Mouse (Mus musculus): Measurements from ENCODE around the gene Rangap1. TPM values are rescaled to one million over a fixed set of nuclear protein-coding genes. Genes with fewer than 3 reads are reported as not detected.

Gene Rangap1
- polyA plus RNA-seq, 1 experiment from 2014 or later = 97.8 TPM

DNA sequence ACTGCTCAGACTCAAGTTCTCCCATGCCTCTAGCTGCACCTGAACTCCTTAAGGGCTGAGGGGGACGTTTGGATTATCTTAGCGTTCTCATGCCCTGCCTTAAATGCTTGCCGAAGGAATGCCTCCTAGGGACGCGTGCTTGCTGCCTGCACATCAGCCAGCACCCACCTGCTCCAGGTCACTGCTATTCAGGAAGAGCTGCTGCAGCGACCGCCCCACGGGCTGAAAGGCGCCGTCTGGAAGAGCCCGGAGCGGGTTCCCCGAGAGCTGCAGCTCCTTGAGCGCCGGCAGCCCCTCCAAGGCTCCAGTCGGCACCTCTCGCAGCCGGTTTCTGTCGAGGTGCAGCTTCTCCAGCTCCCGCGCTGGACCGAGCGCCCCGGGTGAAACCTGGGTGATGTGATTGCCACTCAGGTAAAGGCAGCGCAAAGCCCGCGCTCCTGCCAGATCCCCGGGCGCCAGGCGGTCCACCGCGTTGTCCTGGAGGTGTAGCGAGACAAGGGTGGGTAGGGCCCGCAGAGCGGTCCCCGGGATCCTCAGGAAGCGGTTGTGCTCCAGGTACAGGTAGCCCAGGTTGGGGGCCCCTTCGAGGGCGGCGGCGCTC, 51.9 kb downstream of the Rangap1 start:
- Histone ChIP-seq H3K27me3 (replicated peaks) (peaks cover 26% of the 10 kb centered on the region), H3K4me2 (peak overlapping the region; percentile 98), H3K9ac (no peak overlapping the region), H3K9me3 (no peaks in the 10 kb centered on the region), H3K27ac (no peak overlapping the region), H3K4me1 (peaks cover 20% of the 10 kb centered on the region), H3K4me3 (replicated peaks) (peak overlapping the region; percentile 53), H3K36me3 (no peaks in the 10 kb centered on the region)
- 4% methylated on average over 41 of the region's 41 CpGs for WGBS
- no peak for ATAC-seq (ENCODE audit: insufficient read depth, low FRiP score, low read depth)

DNA sequence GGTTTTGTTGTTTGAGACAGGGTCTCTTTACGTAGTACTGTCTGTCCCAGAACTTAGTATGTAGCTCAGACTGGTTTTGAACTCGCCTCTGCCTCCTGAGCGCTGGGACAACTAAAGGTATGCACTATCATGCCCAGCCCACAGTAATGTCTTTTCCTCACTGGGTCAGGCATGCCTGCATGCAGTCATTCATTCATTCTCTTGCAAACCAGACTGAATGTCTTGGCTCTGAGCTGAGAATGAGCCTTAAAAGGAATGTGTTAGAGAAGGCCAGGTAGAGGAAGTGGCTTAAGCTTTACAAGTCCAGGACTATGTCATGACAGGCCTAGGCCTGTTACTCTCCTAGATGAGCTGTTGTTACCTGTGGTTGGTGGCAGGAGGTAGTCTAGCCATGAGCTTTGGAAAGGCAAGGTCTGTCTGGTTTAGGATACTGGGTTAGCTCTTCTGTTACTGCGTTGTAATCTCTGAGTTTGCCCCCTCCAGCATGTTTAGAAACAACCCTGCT, 65.0 kb downstream of the Rangap1 start:
- Histone ChIP-seq H3K27me3 (replicated peaks) (no peaks in the 10 kb centered on the region), H3K36me3 (peaks cover 15% of the 10 kb centered on the region), H3K4me1 (no peaks in the 10 kb centered on the region), H3K4me2 (no peak overlapping the region), H3K4me3 (replicated peaks) (no peak overlapping the region), H3K27ac (no peak overlapping the region), H3K9me3 (no peaks in the 10 kb centered on the region), H3K9ac (no peak overlapping the region)
- no peak for ATAC-seq (ENCODE audit: insufficient read depth, low FRiP score, low read depth)
- 90% methylated on average over 4 of the region's 4 CpGs for WGBS

DNA sequence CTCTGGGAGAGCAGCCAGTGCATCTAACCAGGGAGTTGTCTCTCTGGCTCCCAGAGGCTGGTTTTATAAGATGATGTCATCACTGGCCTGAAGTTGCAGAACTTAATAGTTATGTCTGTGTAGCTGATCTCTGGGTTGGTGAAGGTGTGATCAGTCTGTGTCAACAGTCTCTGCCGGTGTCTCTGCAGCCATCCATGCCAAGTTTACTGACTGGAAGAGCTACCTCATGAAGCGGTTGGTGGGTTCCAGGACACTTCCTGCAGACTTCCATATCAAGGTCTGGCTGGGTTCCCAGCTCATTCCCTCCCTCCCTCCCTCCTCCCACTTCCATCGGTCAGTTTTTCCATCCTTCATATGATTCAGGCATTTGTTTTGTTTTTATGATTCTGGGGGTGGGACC, 68.7 kb downstream of the Rangap1 start:
- no peaks in the 10 kb centered on the region for H3K27me3 ChIP-seq (replicated peaks)
- ATAC-seq (ENCODE audit: insufficient read depth, low FRiP score, low read depth) = no peak
- H3K9me3 ChIP-seq = no peaks in the 10 kb centered on the region
- peaks cover 6% of the 10 kb centered on the region; the same call in 1 of the 2 replicates for H3K36me3 ChIP-seq
- H3K9ac ChIP-seq = no peak overlapping the region
- H3K4me2 ChIP-seq = no peak overlapping the region
- no peak overlapping the region for H3K27ac ChIP-seq
- H3K4me1 ChIP-seq = no peaks in the 10 kb centered on the region
- H3K4me3 ChIP-seq (replicated peaks) = no peak overlapping the region
- WGBS = 66% methylated on average over 3 of the region's 3 CpGs

DNA sequence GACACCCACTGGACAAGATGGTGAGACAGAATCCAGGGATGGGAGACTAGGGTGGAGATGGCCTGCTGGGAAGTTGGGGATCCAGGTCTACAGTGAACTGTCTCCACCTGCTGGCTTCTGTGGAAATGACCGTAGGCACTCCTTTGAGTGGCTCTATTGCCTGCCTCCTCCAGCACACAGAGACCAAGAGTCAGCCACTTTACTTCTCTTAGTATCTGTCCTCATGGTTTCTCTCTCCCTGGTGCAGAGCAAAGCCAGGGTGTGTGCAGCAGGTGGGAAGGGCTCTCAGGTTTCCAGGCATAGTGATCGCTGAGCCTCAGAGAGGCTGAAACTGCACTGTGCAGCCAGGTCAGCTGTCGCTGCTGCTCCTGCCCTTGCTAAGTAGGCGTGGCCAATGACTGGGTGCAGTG, 75.1 kb downstream of the Rangap1 start:
- no peak for ATAC-seq (ENCODE audit: insufficient read depth, low FRiP score, low read depth)
- no peaks in the 10 kb centered on the region for H3K27me3 ChIP-seq (replicated peaks)
- H3K9ac ChIP-seq = no peak overlapping the region
- peaks cover 24% of the 10 kb centered on the region for H3K36me3 ChIP-seq
- no peak overlapping the region for H3K4me3 ChIP-seq (replicated peaks)
- H3K4me1 ChIP-seq = no peaks in the 10 kb centered on the region
- H3K4me2 ChIP-seq = no peak overlapping the region
- H3K27ac ChIP-seq = no peak overlapping the region
- 79% methylated on average over 4 of the region's 4 CpGs for whole genome bisulfite sequencing
- no peaks in the 10 kb centered on the region for H3K9me3 ChIP-seq

DNA sequence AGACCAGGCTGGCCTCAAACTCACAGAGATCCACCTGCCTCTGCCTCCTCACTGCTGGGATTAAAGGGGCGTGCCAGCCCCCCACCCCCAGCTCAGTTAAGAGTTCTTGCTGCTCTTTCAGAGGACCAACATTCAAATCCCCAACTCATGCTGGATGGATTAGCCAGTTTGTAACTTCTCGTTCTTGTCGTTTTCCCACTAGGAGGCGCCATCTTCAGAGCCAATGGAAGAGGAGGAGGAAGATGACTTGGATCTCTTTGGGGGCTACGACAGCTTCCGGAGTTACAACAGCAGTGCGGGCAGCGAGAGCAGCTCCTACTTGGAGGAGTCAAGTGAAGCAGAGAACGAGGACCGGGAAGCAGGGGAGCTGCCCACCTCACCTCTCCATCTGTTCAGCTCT, 78.4 kb downstream of the Rangap1 start:
- H3K9ac ChIP-seq = no peak overlapping the region
- H3K4me1 ChIP-seq = peaks cover 7% of the 10 kb centered on the region; the same call in 1 of the 2 replicates
- H3K4me3 ChIP-seq (replicated peaks) = no peak overlapping the region
- 90% methylated on average over 10 of the region's 10 CpGs for WGBS
- no peaks in the 10 kb centered on the region for H3K27me3 ChIP-seq (replicated peaks)
- no peak for ATAC-seq (ENCODE audit: insufficient read depth, low FRiP score, low read depth)
- H3K4me2 ChIP-seq = no peak overlapping the region
- peaks cover 18% of the 10 kb centered on the region for H3K36me3 ChIP-seq
- H3K27ac ChIP-seq = no peak overlapping the region
- H3K9me3 ChIP-seq = no peaks in the 10 kb centered on the region

DNA sequence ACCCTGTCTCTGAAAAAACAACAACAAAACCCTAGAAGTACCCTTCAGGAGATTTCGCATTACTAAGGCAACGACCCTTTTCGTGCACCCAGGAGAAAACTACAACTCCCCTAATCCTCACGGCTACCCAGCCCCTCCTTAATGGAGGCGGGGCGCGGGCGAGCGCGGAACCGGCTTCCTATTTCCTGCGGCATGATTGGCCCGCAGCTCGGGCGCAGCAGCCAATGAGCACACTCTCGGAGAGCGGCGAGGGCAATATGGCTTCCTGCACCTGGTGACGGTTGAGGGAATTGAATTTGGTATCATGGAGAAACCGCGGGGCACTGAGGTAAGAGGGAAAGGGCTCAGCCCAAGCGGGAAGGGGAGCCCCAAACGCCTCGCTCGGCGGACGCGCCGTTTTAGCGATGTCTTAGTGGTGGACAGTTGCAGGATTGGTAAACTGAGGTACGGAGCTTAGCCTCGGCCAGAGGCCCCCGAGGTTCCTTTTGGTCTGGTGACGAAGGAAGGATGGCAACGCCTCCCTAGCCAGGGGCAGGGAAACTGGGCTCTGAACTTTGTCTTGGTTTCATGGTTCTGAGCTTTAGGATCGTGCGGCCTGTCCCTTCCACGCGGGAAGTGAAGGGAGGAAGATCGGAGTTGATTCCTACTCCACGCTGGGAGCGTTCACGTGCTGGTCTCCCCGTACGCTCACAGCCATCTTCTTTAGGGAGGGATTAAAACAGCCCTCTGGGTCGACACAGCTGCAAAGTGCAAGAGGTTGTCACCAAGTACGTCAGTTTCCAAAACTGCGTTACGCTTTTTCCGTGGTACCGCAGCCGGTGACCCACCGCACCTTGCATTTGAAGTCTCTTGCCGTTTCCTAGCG, 81.4 kb downstream of the Rangap1 start, which contains the start of gene L3mbtl2:
TSS of gene L3mbtl2 (plus strand) at position 193 of the 865 bp plus-strand sequence.
- H3K9me3 ChIP-seq = no peaks in the 10 kb centered on the region
- H3K27ac ChIP-seq = peak within 1 kb of the TSS; percentile 49; the same call in 1 of the 2 replicates
- H3K4me1 ChIP-seq = peaks cover 7% of the 10 kb centered on the region; the same call in 1 of the 2 replicates
- H3K4me3 ChIP-seq (replicated peaks) = peak within 1 kb of the TSS; percentile 91
- H3K9ac ChIP-seq = peak within 1 kb of the TSS; percentile 55
- ATAC-seq (ENCODE audit: insufficient read depth, low FRiP score, low read depth) = peak; percentile 98
- under 1% methylated on average over 55 of the region's 55 CpGs for WGBS
- H3K4me2 ChIP-seq = peak within 1 kb of the TSS; percentile 80
- peaks cover 9% of the 10 kb centered on the region for H3K36me3 ChIP-seq
- H3K27me3 ChIP-seq (replicated peaks) = no peaks in the 10 kb centered on the region

DNA sequence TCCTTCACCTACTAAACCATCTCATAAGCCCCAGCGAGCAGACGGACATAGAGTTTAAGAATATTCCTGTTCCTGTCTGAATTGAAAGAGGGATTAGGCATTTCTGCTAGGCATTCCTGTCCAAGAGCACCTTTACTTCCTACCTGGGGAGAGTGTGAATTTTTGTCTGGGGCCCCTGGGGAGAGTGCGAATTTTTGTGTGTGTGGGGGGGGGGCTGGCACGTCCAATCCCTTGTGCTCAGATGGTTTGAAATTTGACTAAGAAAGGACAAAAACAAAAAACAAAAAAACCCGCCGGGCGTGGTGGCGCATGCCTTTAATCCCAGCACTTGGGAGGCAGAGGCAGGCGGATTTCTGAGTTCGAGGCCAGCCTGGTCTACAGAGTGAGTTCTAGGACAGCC, 82.0 kb downstream of the Rangap1 start:
- H3K27ac ChIP-seq = no peak overlapping the region
- H3K9me3 ChIP-seq = no peaks in the 10 kb centered on the region
- WGBS = 55% methylated on average over 10 of the region's 10 CpGs
- no peak overlapping the region for H3K9ac ChIP-seq
- no peaks in the 10 kb centered on the region for H3K27me3 ChIP-seq (replicated peaks)
- H3K4me1 ChIP-seq = peaks cover 7% of the 10 kb centered on the region; the same call in 1 of the 2 replicates
- peak overlapping the region; percentile 80 for H3K4me2 ChIP-seq
- peaks cover 3% of the 10 kb centered on the region; the same call in 1 of the 2 replicates for H3K36me3 ChIP-seq
- ATAC-seq (ENCODE audit: insufficient read depth, low FRiP score, low read depth) = 0 out of 2 replicates have a peak, but pooled peaks have one; percentile 1
- peak overlapping the region; percentile 91 for H3K4me3 ChIP-seq (replicated peaks)

DNA sequence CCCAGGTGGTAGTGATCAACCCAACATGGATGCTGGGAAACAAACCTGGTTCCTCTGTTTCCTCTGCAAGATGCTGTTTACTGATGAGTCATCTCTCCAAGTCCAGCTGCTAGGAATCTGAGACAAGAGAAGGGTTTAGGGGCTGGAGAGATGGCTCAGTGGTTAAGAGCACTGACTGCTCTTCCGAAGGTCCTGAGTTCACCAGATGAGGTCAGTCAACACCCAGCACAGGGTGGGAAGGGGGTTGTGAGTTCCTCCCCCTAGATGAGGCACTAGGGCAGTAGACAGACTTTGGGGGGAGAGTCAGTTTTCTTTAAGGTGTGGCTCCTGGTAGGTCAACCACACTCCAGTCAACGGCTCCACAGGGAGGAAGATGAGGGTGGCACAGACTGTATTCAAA, 83.6 kb downstream of the Rangap1 start:
- H3K9me3 ChIP-seq = no peaks in the 10 kb centered on the region
- no peak overlapping the region for H3K4me2 ChIP-seq
- no peak for ATAC-seq (ENCODE audit: insufficient read depth, low FRiP score, low read depth)

More for the DNA sequence above, 83.6 kb downstream of the Rangap1 start:
- Histone ChIP-seq H3K36me3 (no peaks in the 10 kb centered on the region), H3K4me1 (peaks cover 7% of the 10 kb centered on the region; the same call in 1 of the 2 replicates), H3K9ac (no peak overlapping the region), H3K27ac (no peak overlapping the region), H3K4me3 (replicated peaks) (no peak overlapping the region), H3K27me3 (replicated peaks) (no peaks in the 10 kb centered on the region)
- WGBS = 88% methylated on average over 2 of the region's 2 CpGs

Other genes starting within 250 kb of the Rangap1 start
- 13.1 and 20.6 TPM in 2 replicates for gene Ep300, start 160.2 kb downstream of the Rangap1 start, polyA plus RNA-seq (2015; fragmentation: Nextera tagmentation; extraction: Ambion mirVana)
- gene L3mbtl2, start 81.6 kb downstream of the Rangap1 start, polyA plus RNA-seq (2015; fragmentation: Nextera tagmentation; extraction: Ambion mirVana) = 19.3 and 19.7 TPM in 2 replicates
- 3.7 and 4.1 TPM in 2 replicates for gene Chadl, start 48.2 kb downstream of the Rangap1 start, polyA plus RNA-seq (2015; fragmentation: Nextera tagmentation; extraction: Ambion mirVana)
- 23.8 and 24.1 TPM in 2 replicates for gene Zc3h7b, start 473 bp downstream of the Rangap1 start, polyA plus RNA-seq (2015; fragmentation: Nextera tagmentation; extraction: Ambion mirVana)
- gene Tef, start 56.9 kb upstream of the Rangap1 start, polyA plus RNA-seq (2015; fragmentation: Nextera tagmentation; extraction: Ambion mirVana) = 24.1 and 24.6 TPM in 2 replicates
- gene Tob2, start 113.3 kb upstream of the Rangap1 start, polyA plus RNA-seq (2015; fragmentation: Nextera tagmentation; extraction: Ambion mirVana) = 26.6 and 27.9 TPM in 2 replicates
- gene Phf5a, start 126.4 kb upstream of the Rangap1 start, polyA plus RNA-seq (2015; fragmentation: Nextera tagmentation; extraction: Ambion mirVana) = 128 and 134 TPM in 2 replicates
- 153 and 185 TPM in 2 replicates for gene Aco2, start 126.8 kb upstream of the Rangap1 start, polyA plus RNA-seq (2015; fragmentation: Nextera tagmentation; extraction: Ambion mirVana)
- 58.1 and 65.4 TPM in 2 replicates for gene Polr3h, start 180.7 kb upstream of the Rangap1 start, polyA plus RNA-seq (2015; fragmentation: Nextera tagmentation; extraction: Ambion mirVana)
- gene Csdc2, start 191.2 kb upstream of the Rangap1 start, polyA plus RNA-seq (2015; fragmentation: Nextera tagmentation; extraction: Ambion mirVana) = 15.7 and 16.7 TPM in 2 replicates
- 27.5 and 28.9 TPM in 2 replicates for gene Pmm1, start 215.4 kb upstream of the Rangap1 start, polyA plus RNA-seq (2015; fragmentation: Nextera tagmentation; extraction: Ambion mirVana)
- gene 1700029P11Rik, start 235.0 kb upstream of the Rangap1 start, polyA plus RNA-seq (2015; fragmentation: Nextera tagmentation; extraction: Ambion mirVana) = not detected in 2 replicates
- 76.6 and 83.2 TPM in 2 replicates for gene Xrcc6, start 242.3 kb upstream of the Rangap1 start, polyA plus RNA-seq (2015; fragmentation: Nextera tagmentation; extraction: Ambion mirVana)